Mouse (Mus musculus) retina, postnatal 7 days (tissue): ENCODE measurements at regions not wholly inside any gene's neighbourhood (a gene's known extent, or its start where the extent isn't known, plus 50 kb on each side); places are given as distances from the start of the nearest gene placed in this dataset.

Experiments
- DNase-seq: peaks from one replicate; pipeline ENCODE4 v3.0.0-alpha.2; 2012; ENCODE audit warnings: low read depth, low spot score

DNA sequence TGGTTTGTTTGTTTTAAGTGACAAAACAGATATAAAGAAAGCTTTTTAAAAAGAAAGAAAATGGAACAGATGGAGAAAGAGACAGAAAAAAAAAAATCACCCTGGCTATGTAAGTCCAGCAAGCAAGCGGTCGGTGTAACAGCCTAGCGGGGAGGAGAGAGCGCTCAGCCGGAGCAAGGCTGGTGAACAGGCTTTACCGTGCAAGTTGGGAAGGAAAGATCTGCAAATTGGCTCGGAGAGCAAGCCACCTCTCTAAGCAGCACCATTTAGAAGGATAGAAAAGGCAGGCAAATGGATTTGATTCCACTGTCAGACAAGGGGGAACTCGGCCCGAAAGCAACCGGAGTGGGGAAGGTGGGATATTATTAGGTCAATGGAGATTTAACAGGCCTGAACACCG is 59.9 kb upstream of the Ppp2r5c start:
- DNase-seq, result no peak

- no peak for DNase-seq
These were observed 59.4 kb upstream of the Ppp2r5c start for GRCm38 (mm10) chr12:110387567-110387966.

DNA sequence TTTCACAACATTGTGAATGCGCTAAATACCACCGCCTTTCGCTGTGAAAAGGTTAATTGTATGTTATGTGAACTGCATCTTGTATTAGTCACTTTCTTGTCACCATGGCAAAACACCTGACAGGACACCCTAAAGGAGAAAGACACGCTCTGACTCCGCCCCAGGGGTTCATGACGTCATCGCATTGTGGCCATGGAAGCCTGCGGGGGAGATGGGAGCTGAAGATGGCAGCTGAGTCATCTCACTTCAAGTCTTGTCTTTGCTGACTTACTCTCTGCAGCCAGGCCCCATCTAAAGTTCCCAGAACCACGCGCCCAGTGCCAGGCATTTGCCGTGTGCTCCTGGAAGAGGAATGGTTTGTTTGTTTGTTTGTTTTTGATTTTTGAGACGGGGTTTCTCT is 57.5 kb upstream of the Ppp2r5c start:
- DNase-seq, result no peak

- no peak for DNase-seq
These were observed 55.5 kb upstream of the Ppp2r5c start for GRCm38 (mm10) chr12:110391464-110391863.

- no peak for DNase-seq
These were observed 53.4 kb upstream of the Ppp2r5c start for GRCm38 (mm10) chr12:110393555-110393954.
